In genomic region chr2:174310913-174311514, GRCm38 (mm10) we compare ENCODE assay signal across 8 mouse cellular contexts. TPM values are rescaled to one million over a fixed set of nuclear protein-coding genes. Genes with fewer than 3 reads are reported as not detected.
DNase-seq lines count a peak whose midpoint lies in the region; ATAC-seq and TF ChIP-seq lines count a peak whose summit lies in the region.

No protein-coding gene starts in this region.

- peak; percentile 86 for TF ChIP-seq CTCF in forebrain, postnatal 0 days (IDR thresholded peaks at IDR 0.05; ENCODE audit: low read depth)
- TF ChIP-seq CTCF in liver, embryonic 14.5 days (IDR thresholded peaks at IDR 0.05; ENCODE audit: low read depth): peak; percentile 64

- WGBS in forebrain, postnatal 0 days: 10% methylated on average over 7 of the region's 7 CpGs
- 16% methylated on average over 7 of the region's 7 CpGs for WGBS in liver, embryonic 14.5 days (ENCODE audit: insufficient replicate concordance)
- 11% methylated on average over 7 of the region's 7 CpGs for WGBS in neural tube, embryonic 13.5 days

- no peak overlapping the region for H3K4me3 ChIP-seq in forebrain, postnatal 0 days (ENCODE audit: low read depth, low read length)
- H3K4me3 ChIP-seq in liver, embryonic 14.5 days (ENCODE audit: insufficient read depth in 1 of 2, low read depth in 2 of 2, low read length in 2 of 2): no peak overlapping the region
- no peak overlapping the region for H3K4me3 ChIP-seq in neural tube, embryonic 13.5 days

- ATAC-seq in forebrain, postnatal 0 days: peak; percentile 90
- peak; percentile 31; the same call in 1 of the 2 replicates for ATAC-seq in liver, embryonic 14.5 days (ENCODE audit: insufficient read depth)
- peak; percentile 73 for ATAC-seq in neural tube, embryonic 13.5 days (ENCODE audit: low read depth)
- ATAC-seq in erythroid progenitor cell, adult 5-6 weeks (replicated peaks; ENCODE audit: low FRiP score, poor library complexity, severe bottlenecking): no peak

- no peak overlapping the region for H3K27ac ChIP-seq in forebrain, postnatal 0 days (ENCODE audit: low read depth, low read length)
- no peak overlapping the region for H3K27ac ChIP-seq in liver, embryonic 14.5 days
- no peak overlapping the region for H3K27ac ChIP-seq in neural tube, embryonic 13.5 days (replicated peaks)

- H3K9me3 ChIP-seq in forebrain, postnatal 0 days (ENCODE audit: low read length): no peaks in the 10 kb centered on the region
- no peaks in the 10 kb centered on the region for H3K9me3 ChIP-seq in liver, embryonic 14.5 days (ENCODE audit: control insufficient read depth, low read length)
- H3K9me3 ChIP-seq in neural tube, embryonic 13.5 days: no peaks in the 10 kb centered on the region

- TF ChIP-seq EP300 in liver, embryonic 14.5 days (IDR thresholded peaks at IDR 0.05; ENCODE audit: low read depth): no peak

- H3K36me3 ChIP-seq in forebrain, postnatal 0 days (ENCODE audit: insufficient read depth): no peaks in the 10 kb centered on the region
- H3K36me3 ChIP-seq in liver, embryonic 14.5 days (replicated peaks; ENCODE audit: control insufficient read depth, insufficient read depth, low read depth): no peaks in the 10 kb centered on the region
- H3K36me3 ChIP-seq in neural tube, embryonic 13.5 days: no peaks in the 10 kb centered on the region

- H3K4me2 ChIP-seq in forebrain, postnatal 0 days (ENCODE audit: low read depth): no peak overlapping the region
- no peak overlapping the region for H3K4me2 ChIP-seq in liver, embryonic 14.5 days (ENCODE audit: low read depth)
- H3K4me2 ChIP-seq in neural tube, embryonic 13.5 days: no peak overlapping the region

- no peaks in the 10 kb centered on the region; the same call in 1 of the 2 replicates for H3K27me3 ChIP-seq in forebrain, postnatal 0 days (ENCODE audit: insufficient read depth, low read length)
- no peaks in the 10 kb centered on the region for H3K27me3 ChIP-seq in liver, embryonic 14.5 days (ENCODE audit: control insufficient read depth, insufficient read depth, low read length)
- H3K27me3 ChIP-seq in neural tube, embryonic 13.5 days: no peaks in the 10 kb centered on the region

- H3K9ac ChIP-seq in forebrain, postnatal 0 days: no peak overlapping the region
- no peak overlapping the region for H3K9ac ChIP-seq in liver, embryonic 14.5 days (replicated peaks)
- no peak overlapping the region for H3K9ac ChIP-seq in neural tube, embryonic 13.5 days

- peak; percentile 46 to 78 for DNase-seq in layer of hippocampus, adult 18-20 months (ENCODE audit: low spot score in 2 of 2)
- no peak for DNase-seq in layer of hippocampus, adult 9-11 months
- DNase-seq in adrenal gland, postnatal 14 days: peak; percentile 72
- peak; percentile 87 for DNase-seq in forebrain, postnatal 0 days
- DNase-seq in kidney, adult 9 months: peak; percentile 49
- no peak for DNase-seq in liver, embryonic 14.5 days (ENCODE audit: low read depth in 3 of 3, low spot score in 3 of 3)

- H3K4me1 ChIP-seq in forebrain, postnatal 0 days (ENCODE audit: insufficient read depth): no peaks in the 10 kb centered on the region
- H3K4me1 ChIP-seq in liver, embryonic 14.5 days (replicated peaks; ENCODE audit: control insufficient read depth in 2 of 2, insufficient read depth in 2 of 2, low read length in 1 of 2): peaks cover 0 to 6% of the 10 kb centered on the region in 2 experiments; a peak in 2 of 4 replicates
- no peaks in the 10 kb centered on the region; the same call in 1 of the 2 replicates for H3K4me1 ChIP-seq in neural tube, embryonic 13.5 days (replicated peaks)

RNA-seq across cellular contexts. Expression of gene Gnas, which starts 26.9 kb away (rescaled TPM):
- 1,000 to 10,000 TPM; 1,915 to 1,929 TPM for total RNA-seq in layer of hippocampus, adult 18-20 months (2021)
- 4,967 and 5,329 TPM in 2 replicates for total RNA-seq in adrenal gland, postnatal 14 days (2021)
- total RNA-seq in forebrain, postnatal 0 days (2014; rRNA removed): 1,201 and 1,512 TPM in 2 replicates
- polyA plus RNA-seq in forebrain, postnatal 0 days (2015; fragmentation: Nextera tagmentation; extraction: Ambion mirVana): 1,404 and 1,604 TPM in 2 replicates
- polyA plus RNA-seq in liver, embryonic 14.5 days (2012; rRNA removed): 231 and 302 TPM in 2 replicates
- 286 and 331 TPM in 2 replicates for polyA plus RNA-seq in liver, embryonic 14.5 days (2014; fragmentation: Nextera tagmentation; extraction: Ambion mirVana)
- polyA plus RNA-seq in neural tube, embryonic 13.5 days (2015; fragmentation: Nextera tagmentation; extraction: Ambion mirVana): 1,617 and 1,631 TPM in 2 replicates
- 338 and 377 TPM in 2 replicates for total RNA-seq in erythroid progenitor cell, adult 5-6 weeks (2015; ENCODE audit: low replicate concordance)
- 196 and 201 TPM in 2 replicates for total RNA-seq in erythroid progenitor cell, adult 5-6 weeks (2017; ENCODE audit: low replicate concordance)

RNA-seq across cellular contexts. Expression of gene Gm20721, which starts 35.5 kb away (rescaled TPM):
- 1 to 10 TPM; 3.1 to 3.2 TPM for total RNA-seq in layer of hippocampus, adult 18-20 months (2021)
- 4.6 and 5.4 TPM in 2 replicates for total RNA-seq in adrenal gland, postnatal 14 days (2021)
- not detected in 2 replicates for total RNA-seq in forebrain, postnatal 0 days (2014; rRNA removed)
- polyA plus RNA-seq in forebrain, postnatal 0 days (2015; fragmentation: Nextera tagmentation; extraction: Ambion mirVana): 8.6 and 10.5 TPM in 2 replicates
- 0.14 and 0.74 TPM in 2 replicates for polyA plus RNA-seq in liver, embryonic 14.5 days (2012; rRNA removed)
- polyA plus RNA-seq in liver, embryonic 14.5 days (2014; fragmentation: Nextera tagmentation; extraction: Ambion mirVana): 0.64 and 0.88 TPM in 2 replicates
- 14.3 and 28.0 TPM in 2 replicates for polyA plus RNA-seq in neural tube, embryonic 13.5 days (2015; fragmentation: Nextera tagmentation; extraction: Ambion mirVana)
- total RNA-seq in erythroid progenitor cell, adult 5-6 weeks (2015; ENCODE audit: low replicate concordance): not detected in 2 replicates
- total RNA-seq in erythroid progenitor cell, adult 5-6 weeks (2017; ENCODE audit: low replicate concordance): 0.61 and 11.9 TPM in 2 replicates

Comparison
In these comparisons a context has a peak if more than half of its experiments do, and no peak if none do; other contexts are left out.
1. DNase-seq: peak in layer of hippocampus, adult 18-20 months (2 of 2), adrenal gland, postnatal 14 days (single experiment), forebrain, postnatal 0 days (single experiment) and kidney, adult 9 months (single experiment); none in layer of hippocampus, adult 9-11 months (single experiment) and liver, embryonic 14.5 days (0 of 3).